Mouse (Mus musculus): ENCODE data around the gene Nagk.
"Not testable (repeated sequence)": the region's sequence is repeated elsewhere in the genome, so short reads cannot be mapped to it uniquely, and the experiment has no call there.

The Nagk gene

DNA sequence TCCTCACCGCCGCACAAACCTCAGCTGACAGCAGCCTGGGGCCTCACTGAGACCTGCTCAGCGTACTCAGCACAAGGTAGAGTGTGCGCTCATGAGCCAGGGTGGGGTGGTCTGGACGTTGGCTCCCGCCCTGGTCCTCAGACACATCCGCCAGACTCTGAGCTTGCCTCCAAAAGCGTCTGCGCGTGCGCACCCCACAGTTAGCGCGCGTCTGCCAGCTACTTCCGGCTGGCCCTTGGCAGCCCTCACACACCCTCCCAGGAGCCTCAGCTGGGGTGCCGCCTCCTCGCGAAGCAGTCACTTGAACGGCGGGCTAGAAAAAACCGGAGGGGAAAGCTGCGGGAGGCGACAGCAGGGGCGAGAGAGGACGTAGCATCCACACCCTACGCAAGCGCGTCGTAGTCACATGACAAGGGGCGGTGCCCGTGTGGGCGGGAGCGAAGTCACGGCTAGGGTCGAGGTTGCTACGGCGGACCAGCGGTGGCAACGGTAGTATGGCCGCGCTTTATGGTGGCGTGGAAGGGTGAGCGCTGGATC lies at the start of gene Nagk:
Gene Nagk, plus strand, starts transcription at position 223 of the 537 bp plus-strand sequence.
- peak; percentile 78 for DNase-seq (ENCODE audit: low spot score)

DNA sequence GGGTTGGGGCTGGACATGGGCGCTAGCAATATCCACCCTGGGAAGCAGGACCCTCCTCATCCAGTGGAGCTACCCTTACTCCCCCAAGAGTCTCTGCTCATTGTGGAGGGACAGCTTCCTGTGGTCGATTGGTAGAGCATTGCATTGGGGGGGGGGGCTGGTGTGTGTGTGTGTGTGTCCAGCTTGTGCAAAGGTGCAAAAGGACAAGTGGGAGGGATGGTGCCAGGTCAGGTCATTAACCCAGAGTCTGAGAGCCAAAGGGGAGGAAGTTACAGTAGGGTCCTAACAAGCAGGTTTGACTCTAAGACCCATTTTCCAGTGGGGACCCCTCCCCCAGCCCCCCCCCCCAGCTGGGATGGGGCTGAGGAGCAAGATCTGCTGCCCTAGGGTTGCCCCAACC lies 49.3 kb upstream of the Nagk start:
- no peak for DNase-seq (ENCODE audit: low spot score)

DNA sequence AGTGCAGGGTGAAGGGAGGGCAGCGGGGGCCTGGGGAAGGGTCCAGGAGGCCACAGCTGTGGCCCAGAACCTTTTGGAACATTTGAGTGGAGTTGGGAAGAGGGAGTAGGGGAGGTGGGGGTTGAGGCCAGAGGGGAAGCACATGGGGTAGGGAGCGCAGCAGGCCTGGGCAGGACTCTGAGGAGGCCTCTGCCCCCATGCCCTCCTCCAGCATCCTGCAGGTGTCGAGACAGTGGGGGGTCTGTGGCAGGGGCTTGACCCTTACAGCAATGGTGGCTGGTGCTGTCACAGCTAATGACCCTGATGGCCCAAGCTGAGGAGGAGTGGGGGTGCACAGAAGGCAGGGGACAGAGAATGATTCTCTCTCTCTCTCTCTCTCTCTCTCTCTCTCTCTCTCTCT lies 45.5 kb upstream of the Nagk start:
- no peak for DNase-seq (ENCODE audit: low spot score)

DNA sequence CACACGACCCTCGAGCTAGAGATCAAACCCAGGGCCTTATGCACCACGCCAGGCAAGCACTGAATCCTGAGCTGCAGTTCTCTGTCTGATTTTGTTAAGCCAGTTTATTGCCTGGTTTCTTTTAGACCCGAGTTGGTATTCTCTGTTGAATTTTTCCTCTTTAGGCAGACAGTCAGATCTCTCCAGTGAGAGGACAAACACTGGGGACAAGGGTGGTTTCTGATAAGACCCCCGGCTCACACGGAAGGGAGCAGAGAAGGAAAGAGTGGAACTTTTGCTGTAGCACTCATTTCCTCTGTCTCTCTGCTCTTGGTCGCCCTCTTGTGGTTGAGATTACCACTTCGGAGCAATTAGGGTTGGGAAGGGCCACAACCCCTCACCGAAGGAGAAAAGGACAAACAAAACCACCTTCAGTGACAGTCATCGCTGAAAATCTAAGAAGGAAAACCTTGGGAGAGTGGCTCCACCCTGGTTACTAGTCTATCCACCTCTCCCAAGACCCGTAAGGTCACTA lies 44.6 kb upstream of the Nagk start:
- peak; percentile 26 for DNase-seq (ENCODE audit: low spot score)

DNA sequence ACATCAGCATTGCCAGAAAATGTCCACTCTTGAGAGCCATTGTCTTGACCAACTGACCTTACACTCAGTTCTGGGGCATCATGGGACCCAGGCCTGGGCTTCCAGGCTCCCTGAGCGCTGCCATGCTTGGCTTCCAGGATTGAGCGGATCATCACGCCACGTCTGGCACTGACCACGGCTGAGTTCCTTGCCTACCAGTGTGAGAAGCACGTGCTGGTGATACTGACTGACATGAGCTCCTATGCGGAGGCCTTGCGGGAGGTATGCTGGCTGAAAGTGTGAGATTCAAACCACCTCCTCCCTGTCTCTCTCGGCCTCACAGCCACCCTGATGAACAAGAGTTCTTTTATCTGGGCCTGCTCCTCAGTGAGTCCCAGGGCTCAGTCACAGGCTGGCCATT lies 38.7 kb upstream of the Nagk start:
- no peak for DNase-seq (ENCODE audit: low spot score)

DNA sequence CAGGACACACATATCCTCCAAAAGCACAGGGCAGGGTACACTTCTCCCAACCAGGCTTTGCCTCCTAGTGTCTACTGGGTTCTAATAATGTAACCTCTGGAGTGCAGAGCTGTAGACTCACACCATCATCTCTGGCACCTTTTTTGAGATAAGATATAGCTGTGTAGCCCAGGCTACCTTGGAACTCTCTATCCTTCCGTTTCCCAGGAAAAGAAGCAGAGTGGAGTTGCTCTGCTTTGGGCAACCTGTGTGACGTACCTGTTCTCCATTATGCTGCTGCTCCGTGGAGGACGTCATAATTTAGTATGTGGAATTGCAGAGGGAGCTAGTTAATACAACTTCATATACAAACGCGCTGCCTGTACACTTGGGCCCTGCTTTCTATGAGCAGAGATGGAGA lies 32.4 kb upstream of the Nagk start, which contains the start of gene Ankrd53:
Gene Ankrd53, plus strand, starts transcription at position 301 of the 400 bp plus-strand sequence.
- no peak for DNase-seq (ENCODE audit: low spot score)

DNA sequence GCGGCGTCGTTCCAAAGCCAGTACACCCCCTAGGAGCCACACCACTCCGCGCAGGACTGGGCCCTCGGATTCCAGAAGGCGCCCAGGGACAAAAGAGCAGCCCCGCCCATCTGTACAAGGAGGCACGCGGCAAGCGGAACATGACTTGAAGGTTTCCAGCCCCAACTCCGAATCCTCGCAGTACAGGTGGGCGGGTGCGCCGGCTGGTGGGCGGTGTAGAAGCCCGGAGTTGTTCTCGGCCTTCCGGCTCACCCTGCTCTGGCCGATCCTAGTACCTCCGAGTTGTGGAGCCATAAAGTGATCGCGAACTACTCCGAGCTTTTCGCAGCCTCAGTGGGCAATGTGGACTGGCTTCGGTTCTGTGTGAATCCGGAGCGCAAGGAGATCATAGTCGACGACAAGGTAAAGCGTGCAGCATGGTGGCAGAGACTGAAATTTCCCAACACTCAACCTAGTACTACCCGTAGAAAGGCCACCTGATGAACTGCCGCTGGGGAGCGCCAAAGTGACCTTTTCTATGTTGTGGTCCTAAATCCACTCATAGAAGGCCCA lies 31.8 kb upstream of the Nagk start:
- no peak for DNase-seq (ENCODE audit: low spot score)

DNA sequence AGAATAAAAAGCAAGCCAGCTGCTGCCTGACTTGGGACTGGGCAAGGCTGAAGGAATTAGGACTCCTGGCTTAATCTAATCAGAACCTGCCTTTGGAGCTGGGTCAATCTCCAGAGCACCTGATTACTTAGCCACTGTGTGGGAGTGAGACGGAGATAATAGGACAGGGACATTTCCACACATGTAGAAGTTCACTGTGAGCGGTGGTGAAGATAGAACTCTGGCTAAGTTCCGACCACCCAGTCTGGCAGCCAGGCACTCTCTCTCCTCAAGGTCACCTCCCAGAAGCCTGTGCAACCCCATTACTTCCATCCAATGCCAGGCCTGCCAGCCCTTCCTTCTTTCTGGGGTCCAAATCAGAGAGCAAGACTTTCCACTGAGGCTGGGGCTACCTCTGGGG lies 27.8 kb upstream of the Nagk start:
- no peak for DNase-seq (ENCODE audit: low spot score)

DNA sequence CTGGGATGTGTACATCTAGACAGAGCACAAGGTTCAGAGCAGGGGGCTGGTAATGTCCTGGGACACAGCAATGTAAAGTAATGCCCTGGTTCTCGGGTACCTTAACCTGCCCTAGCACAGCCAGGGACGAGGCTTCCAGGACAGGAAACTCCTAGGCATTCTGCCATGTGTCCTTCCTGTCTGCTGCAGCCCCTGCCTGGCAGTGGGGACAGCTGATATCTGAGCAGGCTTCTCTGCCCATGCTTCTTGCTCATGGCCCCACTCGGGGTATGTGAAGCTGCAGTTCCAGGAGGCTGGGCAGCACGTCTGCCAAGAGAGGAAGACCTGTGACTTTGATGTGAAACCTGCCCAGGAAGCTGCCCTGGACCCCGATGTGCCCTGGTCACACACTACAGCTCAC lies 26.3 kb upstream of the Nagk start:
- DNase-seq (ENCODE audit: low spot score), result no peak

DNA sequence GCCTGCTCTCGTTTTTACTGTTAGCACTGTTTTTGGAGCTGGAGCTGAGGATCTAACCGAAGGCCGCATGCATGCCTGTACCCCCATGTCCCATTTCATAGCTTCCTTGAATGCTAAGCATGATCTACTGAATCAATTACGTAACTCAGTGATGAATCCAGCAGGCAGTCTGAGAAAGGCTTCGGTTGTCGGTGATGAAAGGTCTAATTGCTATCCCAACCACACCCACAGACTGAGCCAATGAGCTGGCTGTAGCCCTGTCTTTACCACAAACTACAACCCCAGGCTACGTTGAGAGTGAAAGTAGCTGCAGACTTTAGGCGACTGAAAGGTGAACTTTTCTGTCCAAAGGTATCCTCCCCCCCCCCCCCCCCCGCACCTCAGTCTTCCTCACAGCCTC lies 20.7 kb upstream of the Nagk start:
- no peak for DNase-seq (ENCODE audit: low spot score)

DNA sequence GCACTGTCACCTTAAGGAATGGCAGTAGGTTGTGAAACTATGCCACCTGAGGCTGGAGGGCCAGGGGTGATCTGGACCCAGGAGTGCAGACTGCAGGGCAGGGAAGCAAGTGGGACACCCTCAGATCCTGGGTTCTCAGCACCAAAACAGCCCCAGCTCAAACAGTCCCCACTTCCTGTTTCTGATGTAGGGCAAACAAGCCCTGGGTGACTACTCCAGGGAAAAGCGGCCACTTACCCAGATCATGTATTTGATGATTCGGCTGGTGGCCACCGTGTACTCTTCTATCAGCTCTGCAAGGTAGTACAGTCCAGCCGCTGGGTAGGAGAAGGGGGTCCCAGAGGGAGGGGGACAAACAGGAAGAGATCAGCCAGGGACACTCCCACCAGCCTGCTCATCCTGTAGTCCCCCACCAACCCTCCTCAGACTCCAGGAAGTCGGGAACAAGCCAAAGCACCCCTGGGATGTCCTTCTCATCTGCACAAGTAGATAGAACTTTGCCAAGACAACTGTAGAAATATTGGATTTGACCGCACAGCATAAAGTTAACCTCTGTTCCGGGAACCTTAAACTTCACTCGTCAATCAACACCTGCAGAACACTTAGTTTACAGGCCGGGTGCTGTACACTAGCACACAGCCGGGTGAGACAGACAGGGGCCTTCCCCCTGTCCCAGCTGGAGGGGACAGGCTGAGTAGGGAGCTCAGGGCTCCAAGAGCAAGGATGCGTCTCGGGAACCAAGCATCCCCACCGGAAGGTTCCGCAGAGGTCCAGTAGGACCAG lies 19.8 kb upstream of the Nagk start:
- no peak for DNase-seq (ENCODE audit: low spot score)

DNA sequence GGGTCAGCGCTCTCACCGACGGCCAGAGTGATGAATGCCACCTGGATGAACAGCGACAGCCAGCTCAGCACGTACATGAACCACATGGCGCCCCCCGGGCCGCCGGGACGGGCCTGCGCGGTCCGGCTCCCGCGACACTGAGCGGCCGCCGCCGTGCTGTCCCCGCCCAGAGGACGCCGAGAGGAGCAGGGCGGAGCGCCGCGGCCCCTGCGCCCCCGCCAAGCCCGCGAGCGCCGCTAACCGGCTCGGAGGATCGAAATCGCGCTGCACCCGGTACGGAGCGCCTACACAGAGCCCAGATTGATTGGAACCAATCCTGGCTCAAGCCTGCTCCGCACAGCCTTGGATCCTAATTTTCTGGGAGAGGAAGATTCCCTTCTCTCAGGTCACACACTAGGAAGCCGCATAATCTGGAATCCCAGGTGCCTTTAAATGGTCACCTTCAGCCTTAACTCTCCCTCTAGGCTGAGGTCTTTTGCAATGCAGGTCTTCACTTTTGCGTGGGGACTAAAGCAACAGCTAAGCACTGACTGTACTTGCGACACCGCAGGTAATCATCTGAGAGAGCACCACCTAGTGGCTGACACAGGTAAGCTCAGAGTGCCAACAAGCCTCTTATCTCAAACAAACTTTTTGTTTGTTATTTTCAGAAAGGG lies 19.0 kb upstream of the Nagk start, which contains the start of gene Tex261:
Gene Tex261, minus strand, starts transcription at position 176 of the 656 bp plus-strand sequence.
- DNase-seq (ENCODE audit: low spot score), result peak; percentile 65

DNA sequence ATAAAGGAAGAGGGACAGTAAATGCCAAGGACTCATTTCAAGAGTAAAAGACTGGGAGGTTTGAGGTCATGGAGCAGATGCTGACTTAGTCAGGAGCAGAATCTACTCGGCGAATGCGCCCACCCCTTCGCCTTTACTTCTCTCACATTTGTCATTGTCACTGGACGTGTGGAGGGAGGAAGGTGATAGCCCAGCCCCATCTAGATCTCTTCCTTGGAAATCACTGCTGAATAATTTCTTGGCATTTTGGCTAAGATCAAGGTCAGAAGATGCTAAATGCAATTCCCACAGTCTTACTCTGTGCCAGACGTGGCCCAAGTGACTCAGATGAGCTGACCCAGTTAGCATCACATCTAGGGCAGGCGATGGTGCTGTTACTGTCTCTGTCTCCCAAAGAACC lies 16.5 kb upstream of the Nagk start:
- DNase-seq (ENCODE audit: low spot score), result no peak

DNA sequence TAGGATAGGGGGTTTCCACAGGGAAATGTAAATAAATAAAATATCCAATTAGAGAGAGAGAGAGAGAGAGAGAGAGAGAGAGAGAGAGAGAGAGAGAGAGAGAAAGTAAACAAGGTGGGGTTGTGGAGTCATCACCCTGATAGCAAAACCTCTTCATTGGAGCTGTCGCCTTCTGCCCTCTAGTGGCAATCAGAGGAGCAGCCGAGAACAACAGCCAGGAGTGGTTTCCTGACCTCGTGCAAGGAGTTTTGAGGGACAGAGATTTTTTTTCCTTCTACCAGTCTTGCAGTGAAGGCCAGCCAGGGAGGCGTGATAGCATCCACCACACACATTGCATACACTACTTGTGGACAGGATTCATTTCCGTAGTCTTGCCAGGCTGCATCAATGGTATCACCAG lies 15.8 kb upstream of the Nagk start:
- DNase-seq (ENCODE audit: low spot score), result no peak

DNA sequence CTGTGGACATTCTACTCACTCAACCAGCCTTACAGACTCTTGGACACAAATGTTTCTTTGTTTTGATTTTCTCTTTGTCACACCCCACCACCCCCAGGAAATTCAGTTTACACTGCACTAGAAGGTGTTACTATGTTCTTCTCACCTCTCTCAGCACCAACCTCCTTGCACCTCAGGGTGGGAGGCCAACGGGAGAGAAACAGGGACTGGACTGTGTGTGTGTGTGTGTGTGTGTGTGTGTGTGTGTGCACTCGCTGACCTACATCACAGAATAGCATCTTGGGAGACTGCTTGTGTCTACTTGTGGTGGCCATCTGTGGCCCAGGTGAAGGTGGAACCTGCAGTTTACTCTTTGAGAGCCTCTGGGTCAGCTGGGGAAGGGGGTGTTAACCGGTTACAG lies 8.4 kb upstream of the Nagk start:
- DNase-seq (ENCODE audit: low spot score), result no peak

DNA sequence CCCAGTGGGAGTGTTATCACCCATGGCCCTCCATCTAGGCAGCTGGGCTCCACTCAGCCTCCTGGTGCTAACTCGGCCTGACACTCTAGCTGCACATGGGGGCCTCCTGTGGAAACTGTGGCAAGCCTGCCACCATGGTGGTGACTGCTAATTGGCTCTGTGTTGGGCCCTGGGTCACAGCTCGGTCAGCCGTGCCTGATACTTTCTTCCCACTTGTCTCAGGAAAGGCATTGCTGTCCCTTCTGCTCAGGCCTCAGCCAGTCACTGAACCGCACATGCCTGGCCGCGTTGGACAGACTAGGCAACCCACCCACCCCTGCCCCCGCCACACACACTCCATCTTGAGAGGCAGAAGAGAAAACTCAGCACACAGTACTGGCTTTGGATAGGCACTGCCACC lies 6.2 kb upstream of the Nagk start:
- no peak for DNase-seq (ENCODE audit: low spot score)

DNA sequence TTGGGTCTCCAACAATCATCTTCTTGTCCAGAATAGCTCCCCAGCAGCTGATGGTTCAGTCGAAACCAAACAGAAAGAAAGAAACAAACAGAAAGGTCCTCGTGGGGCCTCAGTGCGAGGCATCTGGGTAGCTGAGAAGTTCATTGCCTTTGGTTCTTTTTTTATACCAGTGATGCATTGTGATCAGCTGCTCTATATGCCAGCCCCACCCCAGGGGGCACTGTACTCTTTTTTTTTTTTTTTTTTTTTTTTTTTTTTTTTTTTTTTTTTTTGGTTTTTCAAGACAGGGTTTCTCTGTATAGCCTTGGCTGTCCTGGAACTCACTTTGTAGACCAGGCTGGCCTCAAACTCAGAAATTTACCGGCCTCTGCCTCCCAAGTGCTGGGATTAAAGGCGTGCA lies 4.2 kb upstream of the Nagk start:
- not testable (repeated sequence) for DNase-seq (ENCODE audit: low spot score)

DNA sequence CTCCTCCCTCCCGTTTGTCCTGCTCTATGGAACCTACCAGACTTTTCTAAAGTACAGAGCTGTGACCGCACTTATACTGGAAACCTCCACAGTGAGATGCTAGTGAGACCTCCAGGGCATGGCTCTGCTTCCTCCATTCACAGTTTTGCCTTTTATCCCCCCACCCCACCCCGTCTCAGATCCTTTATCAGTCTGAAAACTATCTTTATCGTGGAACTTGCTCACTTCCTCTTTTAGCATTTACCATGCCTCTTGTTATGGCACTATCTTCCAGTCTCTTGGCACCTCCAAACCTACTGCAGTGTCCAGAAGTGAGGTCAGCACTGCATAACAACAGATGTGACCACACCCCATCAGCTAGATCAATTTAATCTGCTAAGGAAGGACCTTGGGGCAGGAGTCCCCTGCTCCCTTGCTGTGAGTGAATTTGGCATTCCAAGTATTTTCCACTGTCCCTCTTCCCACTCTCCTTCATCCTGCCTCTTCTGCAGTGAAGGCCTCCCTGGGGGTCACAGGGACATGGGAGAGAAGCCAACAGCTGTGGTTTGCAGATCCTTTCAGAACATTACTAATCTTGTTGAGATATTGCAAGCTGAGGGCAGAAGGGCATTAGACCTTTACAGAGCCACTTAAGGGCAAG lies 3.4 kb upstream of the Nagk start:
- no peak for DNase-seq (ENCODE audit: low spot score)

DNA sequence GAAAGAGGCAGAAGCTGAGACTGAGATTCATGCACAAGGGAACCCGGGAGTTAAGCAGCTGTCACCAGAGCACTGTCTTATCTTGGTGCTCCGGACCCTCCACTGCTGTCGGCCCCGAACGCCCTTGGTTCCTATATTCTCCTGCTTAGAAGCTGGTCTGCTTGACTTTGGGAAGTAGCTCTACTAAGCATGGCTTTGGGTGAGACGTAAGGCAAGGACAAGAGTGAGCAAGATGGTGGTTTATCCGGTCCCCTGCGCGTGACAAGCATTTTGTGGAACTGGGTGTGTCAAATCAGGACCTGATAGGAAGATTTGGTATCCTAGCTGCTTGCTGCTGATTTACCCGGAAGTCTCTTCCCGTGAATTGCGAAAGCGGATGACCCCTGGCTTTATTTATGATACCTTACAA lies 714 bp downstream of the Nagk start:
- peak; percentile 50 for DNase-seq (ENCODE audit: low spot score)

DNA sequence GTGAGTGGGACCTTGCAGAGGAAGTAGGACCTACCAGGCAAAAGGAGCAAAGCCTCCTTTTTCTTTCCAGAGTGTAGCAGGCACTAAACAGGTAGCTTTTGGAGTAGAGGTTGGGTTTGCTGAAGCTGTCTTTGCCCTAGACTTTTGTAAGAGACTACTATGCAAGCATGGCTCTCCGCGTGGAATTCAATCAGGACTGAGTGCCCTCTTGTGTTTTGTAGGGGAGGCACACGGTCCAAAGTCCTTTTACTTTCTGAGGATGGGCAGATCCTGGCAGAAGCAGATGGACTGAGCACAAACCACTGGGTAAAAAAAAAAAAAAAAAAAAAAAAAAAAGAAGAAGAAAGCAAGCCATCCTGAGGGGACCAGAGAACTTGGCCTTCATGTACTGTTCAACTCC lies 1.9 kb downstream of the Nagk start:
- no peak for DNase-seq (ENCODE audit: low spot score)

DNA sequence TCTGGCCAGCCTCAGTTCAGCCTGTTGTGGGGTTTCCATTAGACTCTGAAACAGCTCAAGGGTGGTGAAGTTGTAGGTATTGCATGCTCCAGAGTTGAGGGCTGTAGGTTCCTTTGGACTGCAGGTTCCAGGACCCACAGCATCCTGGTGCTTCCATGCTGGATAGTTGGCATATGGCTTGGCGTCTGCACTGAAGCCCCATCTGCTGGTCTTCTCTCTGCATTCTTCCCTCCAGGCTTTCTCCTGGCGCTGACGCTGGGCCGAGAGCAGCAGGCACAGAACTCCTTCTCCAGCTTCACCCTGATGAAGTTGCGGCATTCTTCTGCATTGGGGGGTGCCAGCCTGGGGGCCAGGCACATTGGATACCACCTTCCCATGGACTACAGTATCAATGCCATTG lies 7.3 kb downstream of the Nagk start:
- no peak for DNase-seq (ENCODE audit: low spot score)

DNA sequence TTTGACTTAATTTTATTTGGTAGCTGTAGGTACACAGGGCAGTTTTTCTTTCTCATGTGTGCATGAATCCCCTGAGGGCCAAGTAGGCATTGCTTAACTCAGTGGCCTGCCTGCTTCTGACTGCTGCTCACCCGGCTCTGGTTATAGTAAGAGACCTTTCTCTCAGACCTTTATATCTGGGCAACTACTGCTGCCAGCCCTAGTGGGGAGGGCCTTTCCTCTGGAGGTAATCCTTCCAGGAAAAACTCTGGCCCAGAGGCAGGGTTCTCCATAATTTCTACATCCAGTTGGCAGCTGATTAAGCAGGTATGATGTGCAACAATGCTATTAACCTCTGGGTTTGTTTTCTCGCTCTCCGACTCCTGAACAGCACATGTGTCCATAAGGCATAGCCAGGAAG lies 8.1 kb downstream of the Nagk start:
- no peak for DNase-seq (ENCODE audit: low spot score)
